Mouse (Mus musculus): ENCODE measurements around the gene Slc7a1.

- TF ChIP-seq CTCF (IDR thresholded peaks at IDR 0.05; ENCODE audit: low read depth) (no peak; the same call in 1 of the 2 replicates), EP300 (optimal IDR thresholded peaks at IDR 0.05) (no peak)
These were observed 23.3 kb downstream of the Slc7a1 start for GRCm38 (mm10) chr5:148376358-148376757.

Measured in stomach, postnatal 0 days (tissue).